Comparison of ENCODE assay signal across 24 mouse cellular contexts in the genomic region with DNA sequence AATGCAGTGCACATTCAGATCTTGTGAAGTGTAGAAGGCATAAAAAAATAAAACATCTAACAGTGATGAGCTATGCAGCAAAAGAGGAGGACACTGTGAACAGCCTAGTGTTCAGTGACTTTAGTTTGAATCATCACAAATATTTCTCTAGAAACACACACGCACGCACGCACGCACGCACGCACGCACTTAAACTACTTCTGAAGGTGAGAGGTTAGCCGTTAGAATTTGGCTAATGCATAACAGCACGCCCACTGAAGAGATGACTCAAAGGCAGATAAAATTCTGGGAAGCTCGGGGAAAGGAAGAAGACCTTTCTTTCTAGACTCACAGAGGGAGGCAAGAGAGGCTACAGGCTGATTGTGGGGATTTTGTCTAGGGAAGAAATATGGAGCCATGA. TPM values are rescaled to one million over a fixed set of nuclear protein-coding genes. Genes with fewer than 3 reads are reported as not detected.
"Had no signal": no experiment of that assay in that cellular context is flagged by ENCODE, and none has a peak within 500 bp of the region (broad histone marks: within the 10 kb centered on the region; RNA-seq: fewer than 3 reads in every experiment).

No protein-coding gene starts in this region.

- H3K27me3 ChIP-seq: midbrain, embryonic 12.5 days; neural tube, embryonic 13.5 days; neural tube, embryonic 15.5 days; stomach, embryonic 15.5 days had no signal

- H3K9ac ChIP-seq: lung, embryonic 14.5 days; midbrain, embryonic 12.5 days; neural tube, embryonic 13.5 days; neural tube, embryonic 15.5 days; stomach, embryonic 15.5 days had no signal

- H3K4me2 ChIP-seq: lung, embryonic 14.5 days; midbrain, embryonic 12.5 days; neural tube, embryonic 13.5 days; neural tube, embryonic 15.5 days; stomach, embryonic 15.5 days had no signal

- H3K4me3 ChIP-seq: midbrain, embryonic 10.5 days; midbrain, embryonic 12.5 days; neural tube, embryonic 13.5 days; neural tube, embryonic 15.5 days; stomach, embryonic 15.5 days had no signal

- H3K36me3 ChIP-seq: midbrain, embryonic 10.5 days; midbrain, embryonic 12.5 days; neural tube, embryonic 13.5 days; neural tube, embryonic 15.5 days; stomach, embryonic 15.5 days had no signal

- H3K9me3 ChIP-seq: midbrain, embryonic 10.5 days; midbrain, embryonic 12.5 days; neural tube, embryonic 13.5 days; neural tube, embryonic 15.5 days; stomach, embryonic 15.5 days had no signal

- DNase-seq: lung, adult 18-20 months; lung, embryonic 14.5 days; lung, postnatal 10 days; lung, postnatal 4 days; midbrain, embryonic 14.5 days; retina, postnatal 1 day; right cerebral cortex, adult 18-20 months; right cerebral cortex, postnatal 25 days; right cerebral cortex, postnatal 4 days; thymus, adult 2 months; thymus, postnatal 25 days; thymus, postnatal 4 days had no signal

- H3K27ac ChIP-seq: midbrain, embryonic 10.5 days; midbrain, embryonic 12.5 days; neural tube, embryonic 13.5 days; neural tube, embryonic 15.5 days; stomach, embryonic 15.5 days; stomach, postnatal 0 days had no signal

- H3K4me1 ChIP-seq: midbrain, embryonic 10.5 days; midbrain, embryonic 12.5 days; neural tube, embryonic 13.5 days; neural tube, embryonic 15.5 days; stomach, embryonic 15.5 days had no signal

RNA-seq across cellular contexts. Expression of a gene that starts 27.4 kb away (rescaled TPM):
- total RNA-seq: megakaryocyte, adult 5-6 weeks; megakaryocyte-erythroid progenitor cell, adult 5-6 weeks; monocyte, adult 5-6 weeks had no signal
- polyA plus RNA-seq: midbrain, embryonic 10.5 days; midbrain, embryonic 12.5 days; midbrain, embryonic 14.5 days; midbrain, postnatal 0 days; small intestine, adult 2 months; spleen, adult 2 months had no signal
